Mouse (Mus musculus) NIH3T3 (cell line): Measurements from ENCODE around the gene Shkbp1.

Source experiments
- DNase-seq: peaks from one replicate; pipeline ENCODE4 v3.0.0-alpha.2; 2012; ENCODE audit warnings: low read depth

The Shkbp1 gene

DNA sequence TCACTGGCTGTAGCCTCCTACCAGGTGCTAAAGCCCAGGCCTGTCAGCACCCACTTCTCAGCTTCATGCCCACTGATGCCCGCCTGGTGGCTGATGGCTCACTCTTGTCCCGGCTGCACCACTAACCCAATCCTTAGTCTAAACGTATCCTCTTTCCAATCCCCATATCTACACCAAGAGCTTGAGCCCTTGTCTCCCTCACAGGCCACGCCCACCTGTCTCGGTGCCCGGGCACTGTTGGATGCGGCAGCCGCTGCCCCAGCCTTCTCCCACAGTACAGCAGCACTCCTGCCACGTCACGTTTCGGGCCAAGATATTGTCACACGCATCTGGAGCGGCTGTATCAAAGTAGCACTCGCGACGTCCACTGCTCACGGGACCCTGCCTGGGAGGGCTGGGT is 45.5 kb downstream of the Shkbp1 start:
- DNase-seq = no peak

DNA sequence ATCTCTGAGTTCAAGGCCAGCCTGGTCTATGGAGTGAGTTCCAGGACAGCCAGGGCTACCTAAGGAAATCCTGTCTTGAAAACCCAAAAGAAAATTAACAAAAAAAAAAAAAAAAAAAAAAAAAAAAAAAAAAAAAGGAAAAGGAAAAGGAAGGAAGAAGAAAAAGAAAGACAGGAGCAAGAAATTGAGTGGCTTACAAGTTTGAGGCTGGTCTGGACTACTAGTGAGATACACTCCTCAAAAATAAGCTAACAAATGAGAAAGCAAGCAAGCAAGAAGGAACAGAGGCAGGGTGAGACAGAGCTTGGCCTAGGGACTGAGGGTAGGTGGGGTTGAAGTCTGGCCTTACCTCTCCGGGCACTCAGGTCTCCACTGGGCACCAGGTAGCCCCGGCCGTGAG is 46.0 kb downstream of the Shkbp1 start:
- no peak for DNase-seq

DNA sequence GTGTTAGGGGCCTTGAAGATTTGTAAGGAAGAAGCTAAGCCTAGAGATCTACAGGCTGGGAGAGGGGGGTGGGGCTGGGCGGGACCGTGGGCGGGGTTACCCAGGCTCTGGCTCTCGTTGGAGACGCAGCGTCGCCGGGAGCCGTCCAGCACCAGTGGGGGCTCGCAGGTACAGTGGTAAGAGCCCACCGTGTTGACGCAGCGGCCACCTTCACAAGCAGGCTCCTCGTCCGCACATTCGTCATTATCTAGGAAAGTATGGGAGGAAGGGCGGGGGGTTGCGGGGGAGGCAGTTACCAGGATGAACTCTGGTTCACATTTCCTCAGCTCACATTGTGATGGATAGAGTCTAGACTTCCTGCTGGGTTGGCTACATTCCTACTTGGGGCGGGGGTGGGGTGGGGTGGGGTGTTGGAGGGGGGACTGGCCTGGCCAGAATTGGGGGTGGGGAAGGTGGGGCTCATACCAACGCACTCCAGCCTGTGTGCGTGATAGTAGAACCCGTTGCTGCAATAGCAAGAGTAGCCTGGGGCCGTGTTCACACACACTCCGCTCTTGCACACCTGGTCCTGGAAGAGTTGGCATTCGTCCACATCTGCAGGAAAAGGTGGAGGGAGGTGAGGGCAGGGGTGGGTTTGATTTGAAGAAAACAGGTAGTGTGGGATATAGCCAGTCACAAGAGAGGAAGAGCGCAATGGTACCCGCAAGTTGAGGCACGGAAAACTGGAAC is 46.8 kb downstream of the Shkbp1 start:
- no peak for DNase-seq

DNA sequence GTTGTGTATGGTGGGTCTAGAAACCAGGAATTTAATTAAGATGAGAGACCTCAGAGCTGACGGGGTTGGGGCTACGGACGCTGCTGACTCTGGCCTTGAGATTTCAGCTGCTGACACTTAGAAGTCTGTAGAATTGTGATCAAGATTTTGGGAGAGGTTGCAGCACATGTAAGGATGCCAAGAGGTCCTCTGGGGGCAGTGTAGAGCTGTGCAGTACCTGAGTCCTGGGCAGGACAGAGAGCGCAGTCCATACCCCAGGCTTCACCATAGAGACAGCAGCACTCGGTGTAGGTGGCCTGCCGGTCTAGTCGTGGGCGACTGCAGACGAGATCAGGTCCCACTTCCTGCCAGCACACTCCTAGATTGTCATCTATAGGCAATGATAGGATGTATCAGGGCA is 48.3 kb downstream of the Shkbp1 start:
- DNase-seq = no peak

DNA sequence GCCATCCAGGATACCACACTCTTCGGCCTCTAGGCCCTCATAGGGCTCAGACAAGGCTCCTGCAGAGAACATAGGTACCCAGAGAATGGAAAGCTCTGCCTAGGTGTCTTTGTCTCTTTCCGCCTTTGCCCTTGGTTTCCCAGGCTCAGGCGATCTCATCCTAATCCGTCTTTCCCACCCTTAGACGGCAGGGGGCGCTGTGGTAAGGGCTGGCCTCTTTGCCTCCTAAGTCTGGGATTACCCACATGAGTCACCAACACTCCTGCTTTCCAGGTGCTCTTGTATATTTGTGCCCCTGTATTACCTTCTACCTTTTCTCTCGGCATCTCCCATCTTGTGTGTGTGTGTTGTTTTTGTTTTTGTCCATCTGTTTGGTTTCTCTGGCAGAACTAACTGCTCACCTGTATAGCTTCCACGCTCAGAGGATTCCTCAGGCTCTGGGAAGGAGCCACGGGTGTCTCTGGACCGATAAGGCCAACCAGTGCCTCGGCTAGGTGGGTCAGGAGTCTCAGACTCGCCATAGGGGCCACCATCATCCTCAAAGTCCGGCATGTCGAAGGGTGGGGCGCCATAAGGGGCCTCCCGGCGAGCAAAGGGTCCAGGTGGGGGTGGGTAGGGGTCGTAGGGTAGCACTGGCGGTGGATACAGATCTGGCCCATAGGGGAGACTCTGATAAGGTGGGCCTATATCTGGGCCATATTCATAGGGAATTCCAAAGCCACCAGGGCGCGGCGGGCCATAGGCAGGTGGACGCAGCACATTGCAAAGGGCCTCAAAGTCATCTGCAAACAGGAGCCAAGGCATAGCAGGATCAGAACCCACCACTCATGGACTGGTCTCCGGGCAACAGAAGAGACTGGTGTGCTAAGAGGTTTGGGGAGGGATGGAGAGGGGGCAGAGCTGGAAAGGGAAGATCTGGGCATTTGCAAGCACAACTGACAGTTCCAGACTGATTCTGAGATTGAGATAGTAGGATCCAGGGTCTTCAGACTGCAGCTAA is 49.4 kb downstream of the Shkbp1 start:
- peak; percentile 44 for DNase-seq

DNA sequence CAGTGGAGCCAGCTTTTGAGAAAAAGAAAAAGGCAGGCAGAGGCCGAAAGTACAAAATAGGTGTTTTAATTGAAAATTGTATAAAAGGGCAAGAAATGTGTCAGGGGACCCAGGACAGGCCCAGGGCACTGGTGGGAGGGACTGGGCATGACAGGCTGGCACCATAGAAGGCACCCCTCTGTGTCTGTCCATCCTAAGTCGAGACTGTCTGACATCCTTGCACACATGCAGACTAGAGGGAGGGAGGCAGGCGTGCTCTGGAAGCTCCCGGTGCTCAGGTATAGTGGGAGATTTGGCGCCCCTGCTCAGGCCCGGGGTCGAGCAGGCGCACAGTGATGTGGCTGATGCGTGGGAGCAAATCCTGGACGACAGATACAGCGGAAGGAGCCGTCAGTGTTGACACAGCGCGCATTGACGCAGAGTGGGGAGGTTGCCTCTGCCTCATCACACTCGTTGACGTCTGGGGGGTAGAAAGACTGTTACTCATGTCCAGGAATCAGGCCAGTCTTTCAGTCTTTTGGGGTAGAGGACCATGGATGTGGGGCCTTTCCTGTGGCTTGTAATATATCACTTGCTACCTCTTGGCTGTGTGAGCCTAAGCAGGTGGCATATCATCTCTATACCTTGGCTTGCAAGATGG is 50.6 kb downstream of the Shkbp1 start:
- DNase-seq = no peak

DNA sequence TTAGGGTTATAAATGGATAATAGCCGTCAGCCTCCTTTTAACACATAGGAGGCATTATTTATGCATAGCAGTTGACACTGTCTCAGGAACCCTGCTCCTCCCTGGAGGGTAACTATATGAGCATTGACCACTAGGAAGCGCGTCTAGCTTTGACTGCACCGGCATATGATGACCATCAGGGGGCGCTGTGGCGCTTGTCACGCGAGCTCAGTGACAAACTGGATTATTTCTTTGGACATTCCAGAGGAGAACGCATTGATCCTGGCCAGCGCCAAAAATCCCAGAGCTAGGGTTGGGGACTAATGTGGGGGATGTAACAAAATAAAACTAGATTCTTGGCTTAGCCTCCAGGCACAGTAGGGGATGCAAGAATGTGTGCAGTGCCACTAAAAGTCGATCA is 53.6 kb downstream of the Shkbp1 start:
- peak; percentile 30 for DNase-seq

DNA sequence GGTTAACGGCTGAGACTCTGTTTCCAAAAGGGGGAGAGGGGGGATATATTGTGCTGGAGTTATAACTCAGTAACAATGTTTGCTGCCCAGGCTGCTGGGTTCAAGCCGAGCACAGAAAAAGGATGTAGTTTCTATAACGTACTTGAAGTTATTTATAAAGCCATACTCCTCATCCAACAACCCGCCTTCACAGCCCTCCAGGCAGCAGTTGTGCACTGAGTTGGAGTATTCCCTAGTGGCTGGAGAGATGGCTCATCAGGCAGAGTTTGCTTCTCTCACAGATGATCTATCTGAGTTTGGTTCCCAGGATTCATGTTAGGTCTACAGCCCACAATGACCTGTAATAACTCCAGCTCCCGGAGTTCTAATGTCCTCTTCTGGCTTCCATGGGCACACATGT is 55.0 kb downstream of the Shkbp1 start:
- DNase-seq = no peak

DNA sequence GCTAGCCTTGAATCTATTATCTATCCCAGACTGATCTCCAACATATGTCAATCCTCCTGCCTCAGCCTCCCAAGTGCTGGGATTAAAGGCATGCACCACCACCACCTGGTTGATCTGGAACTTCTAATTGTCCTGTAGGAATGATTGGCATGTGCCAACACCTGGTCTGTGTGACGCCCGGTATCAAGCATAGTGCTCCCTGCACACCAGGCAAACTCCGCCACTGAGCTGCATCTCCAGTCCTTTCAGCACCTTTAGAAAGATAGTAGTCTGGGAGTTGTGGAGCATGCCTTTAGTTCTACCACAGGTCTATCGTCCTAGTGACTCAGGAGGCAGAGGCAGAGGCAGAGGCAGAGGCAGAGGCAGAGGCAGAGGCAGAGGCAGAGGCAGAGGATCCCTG is 55.5 kb downstream of the Shkbp1 start:
- no peak for DNase-seq

DNA sequence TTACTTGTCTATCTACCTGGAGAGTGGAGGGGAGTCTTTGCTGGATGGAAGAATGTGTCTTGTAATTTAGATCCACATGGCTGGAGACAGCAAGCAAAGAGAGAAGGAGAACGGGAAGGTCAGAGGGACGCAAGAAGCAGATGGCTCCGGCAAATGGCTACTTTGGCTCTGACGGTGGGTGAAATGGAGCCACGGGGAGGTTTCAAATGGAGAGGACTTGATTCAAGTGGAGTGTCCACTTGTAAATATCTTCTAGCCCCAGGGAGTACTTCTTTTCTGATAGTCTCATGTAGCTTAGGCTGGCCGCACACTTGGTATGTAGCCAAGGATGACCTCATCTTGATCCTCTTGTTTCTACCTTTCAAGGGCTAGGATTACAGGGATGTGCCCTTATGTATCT is 57.0 kb downstream of the Shkbp1 start:
- DNase-seq = no peak

DNA sequence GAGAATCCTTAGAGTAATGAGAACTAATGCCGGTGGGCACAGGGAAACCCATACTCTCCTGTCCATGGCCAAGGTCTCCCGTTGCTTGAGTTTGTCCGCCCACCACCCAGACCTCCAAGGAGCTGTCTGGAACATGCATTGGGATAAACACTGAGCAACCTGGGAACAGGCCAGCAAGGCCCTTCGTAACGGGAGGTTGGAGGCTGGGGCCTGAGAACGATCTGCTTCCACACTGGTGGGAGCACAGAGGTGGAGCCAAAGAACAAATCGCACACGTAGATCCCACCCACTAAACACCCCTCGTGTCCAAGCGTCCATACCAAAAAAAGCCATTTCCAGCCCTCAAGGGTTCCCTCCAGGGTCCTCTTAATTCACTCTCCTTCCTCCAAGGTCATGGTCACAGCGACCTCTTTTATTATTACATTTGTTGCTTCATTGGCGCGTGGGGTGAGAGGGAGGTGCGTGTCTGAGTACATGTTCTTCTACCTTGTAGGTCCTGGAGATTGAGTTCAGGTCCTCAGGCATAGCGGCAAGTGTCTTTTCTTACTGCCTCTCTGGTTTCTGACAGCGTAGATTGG is 57.7 kb downstream of the Shkbp1 start:
- DNase-seq = no peak

DNA sequence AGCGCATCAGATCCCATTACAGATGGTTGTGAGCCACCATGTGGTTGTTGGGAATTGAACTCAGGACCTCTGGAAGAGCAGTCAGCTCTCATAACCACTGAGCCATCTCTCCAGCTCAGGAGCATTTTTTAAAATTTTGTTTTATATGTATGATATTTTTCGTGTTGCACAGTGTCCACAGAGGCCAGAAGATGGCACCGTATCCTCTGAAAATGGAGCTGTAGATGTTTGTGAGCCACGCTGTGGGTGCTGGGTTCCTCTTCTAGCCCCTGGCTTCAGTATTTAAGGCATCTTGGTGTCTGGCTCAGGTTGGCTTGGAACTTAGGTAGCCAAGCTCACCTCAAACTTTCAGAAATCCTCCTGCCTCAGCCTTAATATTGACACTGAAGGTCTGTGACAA is 59.3 kb downstream of the Shkbp1 start:
- DNase-seq = no peak

DNA sequence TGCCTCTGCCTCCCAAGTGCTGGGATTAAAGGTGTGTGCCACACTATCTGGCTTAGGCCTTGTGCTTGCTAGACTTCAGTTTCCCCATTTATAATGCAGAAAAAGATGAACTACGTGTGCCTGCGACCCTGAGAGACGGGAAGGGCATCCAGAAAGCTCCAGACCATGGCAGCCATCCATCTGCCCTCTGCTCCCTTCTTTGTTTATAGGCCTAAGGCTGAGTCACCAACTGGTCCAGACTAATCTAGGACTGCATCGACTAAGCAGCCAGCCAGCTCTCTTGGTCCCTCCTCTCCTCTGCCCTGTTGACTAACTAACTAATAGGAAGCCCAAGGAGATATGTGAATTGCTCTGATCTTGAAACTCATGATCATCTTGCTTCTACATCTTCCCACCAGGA is 59.9 kb downstream of the Shkbp1 start:
- peak; percentile 76 for DNase-seq
